Mouse (Mus musculus) myocyte (in vitro differentiated cells): ENCODE measurements around the gene Zfp979.
"Not testable (repeated sequence)": the region's sequence is repeated elsewhere in the genome, so short reads cannot be mapped to it uniquely, and the experiment has no call there.

Source experiments
- CEBPB ChIP-seq: IDR thresholded peaks from 2 replicates; pipeline ENCODE4 v1.6.1; 2011; ENCODE audit warnings: mild to moderate bottlenecking, moderate library complexity; ENCODE audit not compliant: poor library complexity, insufficient read depth, severe bottlenecking
- MAX ChIP-seq: IDR thresholded peaks from one replicate; pipeline ENCODE4 v1.6.1; 2011; ENCODE audit warnings: low read depth, mild to moderate bottlenecking, control low read depth
- POLR2A ChIP-seq: IDR thresholded peaks from one replicate; pipeline ENCODE4 v1.6.1; 2011; ENCODE audit warnings: low read depth, mild to moderate bottlenecking, control low read depth, moderate library complexity; ENCODE audit not compliant: insufficient read length

DNA sequence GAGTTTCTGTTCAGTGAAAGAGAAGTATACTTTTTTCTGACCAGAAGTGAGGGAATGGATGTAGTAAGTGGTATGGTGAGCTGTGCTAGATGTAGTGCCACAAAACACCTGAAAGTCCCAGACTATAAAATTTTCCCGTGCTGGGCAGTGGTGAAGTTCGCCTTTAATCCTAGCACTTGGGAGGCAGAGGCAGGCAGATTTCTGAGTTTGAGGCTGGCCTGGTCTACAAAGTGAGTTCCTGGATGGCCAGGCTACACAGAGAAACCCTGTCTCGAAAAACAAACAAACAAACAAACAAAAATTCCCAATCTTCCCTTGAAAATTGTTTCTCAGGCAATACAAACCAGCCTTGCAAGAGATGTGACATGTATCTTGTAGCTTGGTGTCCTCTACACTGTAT lies 5.1 kb upstream of the Zfp979 start:
- not testable (repeated sequence) for TF ChIP-seq POLR2A, MAX, CEBPB
